Mouse (Mus musculus): ENCODE data around the gene Hoxd11.

The Hoxd11 gene

GRCm38 (mm10) chr2:74680561-74681398 is 1.4 kb downstream of the Hoxd11 start:
- no peak for DNase-seq (ENCODE audit: low read depth, low spot score)

- no peak for DNase-seq (ENCODE audit: low read depth, low spot score)
Measured at GRCm38 (mm10) chr2:74681594-74682531, 2.5 kb downstream of the Hoxd11 start.

GRCm38 (mm10) chr2:74682796-74683195 is 3.4 kb downstream of the Hoxd11 start:
- DNase-seq (ENCODE audit: low read depth, low spot score), result no peak

- DNase-seq (ENCODE audit: low read depth, low spot score), result no peak
Measured at GRCm38 (mm10) chr2:74683471-74683951, 4.2 kb downstream of the Hoxd11 start.

- DNase-seq (ENCODE audit: low read depth, low spot score), result no peak
Measured at GRCm38 (mm10) chr2:74684106-74684505, 4.7 kb downstream of the Hoxd11 start.

GRCm38 (mm10) chr2:74685059-74685603 is 5.8 kb downstream of the Hoxd11 start:
- DNase-seq (ENCODE audit: low read depth, low spot score), result no peak

GRCm38 (mm10) chr2:74686301-74686987 is 7.1 kb downstream of the Hoxd11 start:
- DNase-seq (ENCODE audit: low read depth, low spot score), result peak; percentile 70

- no peak for DNase-seq (ENCODE audit: low read depth, low spot score)
Measured at GRCm38 (mm10) chr2:74686988-74687697, 7.8 kb downstream of the Hoxd11 start.

GRCm38 (mm10) chr2:74687698-74688555 is 8.6 kb downstream of the Hoxd11 start:
- DNase-seq (ENCODE audit: low read depth, low spot score), result no peak

- DNase-seq (ENCODE audit: low read depth, low spot score), result no peak
Measured at GRCm38 (mm10) chr2:74688795-74689573, 9.6 kb downstream of the Hoxd11 start.

GRCm38 (mm10) chr2:74689574-74690337 is 10.4 kb downstream of the Hoxd11 start:
- DNase-seq (ENCODE audit: low read depth, low spot score), result no peak

GRCm38 (mm10) chr2:74690338-74690716 is 11.0 kb downstream of the Hoxd11 start:
- DNase-seq (ENCODE audit: low read depth, low spot score), result no peak

- DNase-seq (ENCODE audit: low read depth, low spot score), result no peak
Measured at GRCm38 (mm10) chr2:74691022-74691951, 11.9 kb downstream of the Hoxd11 start, which contains the start of gene Hoxd10. Gene Hoxd10 (plus strand): TSS chr2:74691924.

- no peak for DNase-seq (ENCODE audit: low read depth, low spot score)
Measured at GRCm38 (mm10) chr2:74691995-74692807, 12.8 kb downstream of the Hoxd11 start.

GRCm38 (mm10) chr2:74692808-74693431 is 13.6 kb downstream of the Hoxd11 start:
- no peak for DNase-seq (ENCODE audit: low read depth, low spot score)

- DNase-seq (ENCODE audit: low read depth, low spot score), result no peak
Measured at GRCm38 (mm10) chr2:74693432-74693827, 14.1 kb downstream of the Hoxd11 start.
